Mouse (Mus musculus) olfactory bulb, adult 2 months (tissue): ENCODE measurements at regions not wholly inside any gene's neighbourhood (a gene's known extent, or its start where the extent isn't known, plus 50 kb on each side); places are given as distances from the start of the nearest gene placed in this dataset.

Source experiments
- CTCF ChIP-seq: fragments of 200-500 bp; IDR thresholded peaks from 2 replicates; pipeline ENCODE4 v1.5.1; 2012; ENCODE audit warnings: low read depth, mild to moderate bottlenecking, low read length, moderate library complexity; ENCODE audit not compliant: insufficient read depth
- POLR2A ChIP-seq: fragments of 200-500 bp; IDR thresholded peaks from 2 replicates; pipeline ENCODE4 v1.6.1; 2012; ENCODE audit warnings: mild to moderate bottlenecking, low read depth, low read length, moderate library complexity; ENCODE audit not compliant: insufficient read depth

- TF ChIP-seq CTCF (no peak), POLR2A (no peak)
Measured at GRCm38 (mm10) chr15:60476755-60477310, 376.7 kb downstream of the Fam84b start.
